Mouse (Mus musculus): ENCODE data around the gene Gm10521. TPM values are rescaled to one million over a fixed set of nuclear protein-coding genes. Genes with fewer than 3 reads are reported as not detected.

Gm10521 gene
- polyA plus RNA-seq, 2 experiments = 0.28 TPM; not detected in 1

DNA sequence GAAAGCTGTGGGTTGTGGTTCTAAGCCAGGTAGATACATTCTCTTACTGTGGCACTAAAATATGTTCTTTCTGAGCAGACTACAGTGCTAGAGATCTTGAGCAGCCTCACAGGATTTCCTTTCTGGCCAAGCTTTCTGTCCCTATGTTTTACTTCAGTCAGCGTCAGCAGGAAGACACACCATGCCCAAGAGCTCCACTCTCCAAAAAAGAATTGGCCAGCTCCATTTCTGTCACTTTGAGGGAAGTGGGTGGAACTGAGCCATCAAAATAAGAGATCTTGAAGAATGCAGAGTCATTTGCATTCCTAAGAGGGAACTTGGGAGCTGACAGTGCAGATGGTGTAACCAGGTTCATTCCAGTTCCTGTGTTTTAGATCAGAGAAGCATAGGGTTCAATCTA lies 8.5 kb upstream of the Gm10521 start:
- Histone ChIP-seq H3K9me3 (ENCODE audit: control insufficient read depth, low read length) (no peaks in the 10 kb centered on the region), H3K4me1 (replicated peaks; ENCODE audit: control insufficient read depth in 2 of 2, insufficient read depth in 2 of 2, low read length in 1 of 2) (no peaks in the 10 kb centered on the region), H3K36me3 (replicated peaks; ENCODE audit: control insufficient read depth, insufficient read depth, low read depth) (no peaks in the 10 kb centered on the region), H3K27ac (no peak overlapping the region), H3K27me3 (ENCODE audit: control insufficient read depth, insufficient read depth, low read length) (no peaks in the 10 kb centered on the region), H3K4me3 (ENCODE audit: insufficient read depth in 1 of 2, low read depth in 2 of 2, low read length in 2 of 2) (no peak overlapping the region), H3K9ac (replicated peaks) (no peak overlapping the region), H3K4me2 (ENCODE audit: low read depth) (no peak overlapping the region)
- 50% methylated on average over 1 of the region's 1 CpGs for WGBS (ENCODE audit: insufficient replicate concordance)
- TF ChIP-seq EP300 (IDR thresholded peaks at IDR 0.05; ENCODE audit: low read depth) (no peak), CTCF (IDR thresholded peaks at IDR 0.05; ENCODE audit: low read depth) (no peak)
- ATAC-seq (ENCODE audit: insufficient read depth) (no peak), DNase-seq (ENCODE audit: low read depth in 3 of 3, low spot score in 3 of 3) (no peak)

DNA sequence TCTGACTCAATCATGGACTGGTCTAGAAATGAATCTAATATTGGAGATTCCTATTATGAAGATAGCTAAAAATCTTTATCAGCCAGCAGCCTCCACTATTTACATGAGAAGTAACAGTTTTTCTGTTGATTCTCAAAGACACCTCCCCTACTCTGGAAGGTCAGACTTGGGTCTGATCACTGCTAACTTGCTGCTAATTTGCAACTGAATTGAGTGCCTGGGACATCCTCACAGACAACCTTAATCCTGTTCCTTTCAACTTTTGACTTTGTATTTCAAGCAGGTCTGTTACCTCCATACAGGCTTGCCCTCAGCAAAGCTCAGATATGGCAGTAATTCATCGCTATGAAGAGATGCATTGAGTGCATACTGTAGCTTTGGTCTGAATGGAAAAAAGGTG lies 8.5 kb downstream of the Gm10521 start:
- Histone ChIP-seq H3K36me3 (replicated peaks; ENCODE audit: control insufficient read depth, insufficient read depth, low read depth) (no peaks in the 10 kb centered on the region), H3K27ac (no peak overlapping the region), H3K9me3 (ENCODE audit: control insufficient read depth, low read length) (no peaks in the 10 kb centered on the region), H3K4me3 (ENCODE audit: insufficient read depth in 1 of 2, low read depth in 2 of 2, low read length in 2 of 2) (no peak overlapping the region), H3K9ac (replicated peaks) (no peak overlapping the region), H3K4me1 (replicated peaks; ENCODE audit: control insufficient read depth in 2 of 2, insufficient read depth in 2 of 2, low read length in 1 of 2) (no peaks in the 10 kb centered on the region), H3K27me3 (ENCODE audit: control insufficient read depth, insufficient read depth, low read length) (no peaks in the 10 kb centered on the region), H3K4me2 (ENCODE audit: low read depth) (no peak overlapping the region)
- DNase-seq (ENCODE audit: low read depth in 3 of 3, low spot score in 3 of 3) = no peak
- TF ChIP-seq CTCF (IDR thresholded peaks at IDR 0.05; ENCODE audit: low read depth) (no peak), EP300 (IDR thresholded peaks at IDR 0.05; ENCODE audit: low read depth) (no peak)
- 78% methylated on average over 1 of the region's 1 CpGs for WGBS (ENCODE audit: insufficient replicate concordance)
- no peak for ATAC-seq (ENCODE audit: insufficient read depth)

DNA sequence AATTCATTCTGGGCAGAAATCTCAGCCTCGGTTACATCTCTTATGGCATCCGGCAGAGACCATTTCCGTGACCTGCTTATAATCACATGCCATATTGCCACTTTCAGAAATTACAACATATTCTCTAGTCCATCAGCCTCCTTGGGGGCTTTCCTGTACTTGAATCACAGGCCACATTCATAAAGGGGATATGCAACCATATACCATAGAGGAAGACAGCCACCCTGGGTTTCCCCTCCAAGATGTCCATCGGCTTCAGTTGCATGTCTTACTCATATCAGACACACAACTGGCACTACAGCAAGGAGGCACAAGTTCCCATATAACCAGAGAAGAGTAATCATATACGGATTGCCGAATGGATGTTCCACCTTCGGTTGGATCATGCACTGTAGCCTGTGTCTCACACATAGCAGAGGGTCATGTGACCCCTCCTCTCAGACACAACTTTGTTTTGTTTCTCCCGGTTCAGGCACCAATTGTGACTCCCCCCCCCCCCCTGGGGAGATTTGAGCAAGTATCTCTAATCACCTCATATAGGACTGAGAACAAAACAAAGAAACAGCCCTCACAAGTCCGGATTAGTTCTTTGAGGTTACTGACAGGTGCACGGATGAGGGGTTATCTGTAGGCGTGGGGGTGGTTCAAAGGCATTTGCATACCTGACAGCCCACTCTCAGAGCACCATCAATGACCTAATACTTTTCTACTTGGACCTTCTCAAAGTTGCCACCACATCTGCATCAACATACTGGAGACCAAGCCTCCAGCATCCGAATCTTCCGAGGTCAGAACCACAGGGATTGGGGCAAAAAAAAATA lies 20.4 kb downstream of the Gm10521 start:
- DNase-seq (ENCODE audit: low read depth in 3 of 3, low spot score in 3 of 3) (no peak), ATAC-seq (ENCODE audit: insufficient read depth) (no peak)
- Histone ChIP-seq H3K27me3 (ENCODE audit: control insufficient read depth, insufficient read depth, low read length) (no peaks in the 10 kb centered on the region), H3K4me1 (replicated peaks; ENCODE audit: control insufficient read depth in 2 of 2, insufficient read depth in 2 of 2, low read length in 1 of 2) (no peaks in the 10 kb centered on the region), H3K4me3 (ENCODE audit: insufficient read depth in 1 of 2, low read depth in 2 of 2, low read length in 2 of 2) (no peak overlapping the region), H3K36me3 (replicated peaks; ENCODE audit: control insufficient read depth, insufficient read depth, low read depth) (no peaks in the 10 kb centered on the region), H3K9ac (replicated peaks) (no peak overlapping the region), H3K4me2 (ENCODE audit: low read depth) (no peak overlapping the region), H3K9me3 (ENCODE audit: control insufficient read depth, low read length) (no peaks in the 10 kb centered on the region), H3K27ac (no peak overlapping the region)
- TF ChIP-seq CTCF (IDR thresholded peaks at IDR 0.05; ENCODE audit: low read depth) (no peak), EP300 (IDR thresholded peaks at IDR 0.05; ENCODE audit: low read depth) (no peak)
- WGBS (ENCODE audit: insufficient replicate concordance) = 68% methylated on average over 13 of the region's 13 CpGs

DNA sequence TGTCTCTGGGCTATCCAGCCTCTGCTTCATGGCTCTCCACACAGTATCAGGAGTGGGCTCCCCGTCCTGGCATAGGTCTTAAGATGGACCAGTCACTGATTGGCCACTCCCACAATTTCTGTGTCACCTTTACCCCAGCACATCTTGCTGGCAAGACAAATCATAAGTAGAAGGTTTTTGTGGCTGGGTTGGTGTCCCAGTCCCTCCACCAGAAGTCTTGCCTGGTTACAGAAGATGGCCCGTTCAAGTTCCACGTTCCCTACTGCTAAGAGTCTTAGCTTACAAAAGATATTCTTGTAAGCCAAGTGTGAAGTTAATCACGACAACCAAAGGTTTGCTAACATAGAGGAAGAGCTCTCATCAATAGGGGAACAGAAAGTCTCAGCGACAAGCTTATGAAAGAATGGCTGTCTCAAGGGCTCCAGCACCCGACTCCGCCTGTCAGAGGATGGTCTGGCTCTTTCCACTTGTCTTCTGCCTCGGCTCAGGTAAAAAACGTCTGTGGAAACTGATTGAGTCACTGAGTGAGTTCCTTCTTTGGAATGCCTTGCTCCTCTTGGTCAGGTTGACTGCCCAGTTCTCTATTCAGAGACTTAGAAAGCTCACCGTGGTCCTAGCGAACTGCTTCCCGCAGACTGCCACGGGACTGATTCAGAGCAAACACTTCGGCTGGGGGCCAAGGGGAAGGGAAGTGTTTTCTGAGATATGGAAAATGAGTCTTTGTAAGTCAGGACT lies 22.0 kb downstream of the Gm10521 start, which contains the start of gene Slamf6:
Slamf6 (plus strand) TSS at position 211 of the 735 bp plus-strand sequence.
- 42% methylated on average over 14 of the region's 14 CpGs for WGBS (ENCODE audit: insufficient replicate concordance)
- DNase-seq (ENCODE audit: low read depth in 3 of 3, low spot score in 3 of 3) = no peak
- Histone ChIP-seq H3K9me3 (ENCODE audit: control insufficient read depth, low read length) (no peaks in the 10 kb centered on the region), H3K4me3 (ENCODE audit: insufficient read depth in 1 of 2, low read depth in 2 of 2, low read length in 2 of 2) (no peak within 1 kb of the TSS), H3K27ac (no peak within 1 kb of the TSS), H3K4me2 (ENCODE audit: low read depth) (no peak within 1 kb of the TSS), H3K9ac (replicated peaks) (no peak within 1 kb of the TSS), H3K36me3 (replicated peaks; ENCODE audit: control insufficient read depth, insufficient read depth, low read depth) (no peaks in the 10 kb centered on the region), H3K4me1 (replicated peaks; ENCODE audit: control insufficient read depth in 2 of 2, insufficient read depth in 2 of 2, low read length in 1 of 2) (no peaks in the 10 kb centered on the region; a peak in 1 of 4 replicates), H3K27me3 (ENCODE audit: control insufficient read depth, insufficient read depth, low read length) (no peaks in the 10 kb centered on the region)
- TF ChIP-seq CTCF (IDR thresholded peaks at IDR 0.05; ENCODE audit: low read depth) (no peak), EP300 (IDR thresholded peaks at IDR 0.05; ENCODE audit: low read depth) (no peak)
- no peak for ATAC-seq (ENCODE audit: insufficient read depth)
